Mouse (Mus musculus) kidney, adult 9 months (tissue): Measurements from ENCODE around the gene Gm21366.
"Not testable (repeated sequence)": the region's sequence is repeated elsewhere in the genome, so short reads cannot be mapped to it uniquely, and the experiment has no call there.

ENCODE experiments used
- DNase-seq: peaks from one replicate; pipeline ENCODE4 v3.0.0; 2022

Gm21366 gene

GRCm38 (mm10) chrY:22861156-22861555, at the start of gene Gm21366:
Gm21366 (minus strand) TSS chrY:22861256.
- not testable (repeated sequence) for DNase-seq
